Mouse (Mus musculus) limb, embryonic 12.5 days (tissue): ENCODE measurements around the gene Abhd17a. TPM values are rescaled to one million over a fixed set of nuclear protein-coding genes. Genes with fewer than 3 reads are reported as not detected.

Experiments
- ATAC-seq: fragments of 200-750 bp; cut with Nextera tagmentation; 2 replicates; pipeline ENCODE4 v1.8.0; 2017; ENCODE audit warnings: low read depth, moderate TSS enrichment; ENCODE audit not compliant: insufficient number of reproducible peaks, insufficient read depth, low FRiP score, low TSS enrichment
- H3K27ac ChIP-seq: fragments of 300-500 bp; sonication (generic); 2 replicates; pipeline ENCODE4 v1.5.1; 2016; ENCODE audit warnings: mild to moderate bottlenecking, moderate library complexity
- H3K27me3 ChIP-seq: fragments of 300-500 bp; sonication (generic); 2 replicates; pipeline ENCODE4 v1.6.1; 2016; ENCODE audit warnings: mild to moderate bottlenecking, moderate library complexity
- H3K36me3 ChIP-seq: fragments of 300-500 bp; sonication (generic); 2 replicates; pipeline ENCODE4 v1.6.1; 2016; ENCODE audit warnings: mild to moderate bottlenecking, moderate library complexity
- H3K4me1 ChIP-seq: fragments of 300-500 bp; sonication (generic); replicated peaks from 2 replicates; pipeline ENCODE4 v1.6.1; 2016
- H3K4me2 ChIP-seq: fragments of 300-500 bp; sonication (generic); 2 replicates; pipeline ENCODE4 v1.6.1; 2016; ENCODE audit warnings: mild to moderate bottlenecking, moderate library complexity
- H3K4me3 ChIP-seq: fragments of 300-500 bp; sonication (generic); replicated peaks from 2 replicates; pipeline ENCODE4 v1.5.1; 2016; ENCODE audit warnings: mild to moderate bottlenecking
- H3K9ac ChIP-seq: fragments of 300-500 bp; sonication (generic); replicated peaks from 2 replicates; pipeline ENCODE4 v1.6.1; 2016; ENCODE audit warnings: mild to moderate bottlenecking, moderate library complexity
- H3K9me3 ChIP-seq: fragments of 300-500 bp; sonication (generic); 2 replicates; pipeline ENCODE4 v1.6.1; 2016; ENCODE audit warnings: mild to moderate bottlenecking, moderate library complexity
- WGBS: fragments of 180-500 bp; shearing (Covaris S2); methylation state at CpG from one replicate; pipeline ENCODE4 v1.1.7; 2016; 5-methylcytosine and 5-hydroxymethylcytosine counted together
- microRNA-seq: library from miRNA; unstranded; fragments of <30 nt; microRNA quantifications from one replicate; pipeline ENCODE4, GENCODE M21; 2017
- polyA plus RNA-seq: library from polyadenylated mRNA; unstranded; fragments of >200 nt; fragmentation: Nextera tagmentation; extraction: Ambion mirVana; gene quantifications from 2 replicates; pipeline ENCODE4 v1.2.1, GENCODE M21; 2016

The Abhd17a gene
- polyA plus RNA-seq, 1 experiment from 2014 or later: 108 TPM

GRCm38 (mm10) chr10:80543873-80544272, 46.3 kb downstream of the Abhd17a start:
- no peak overlapping the region for H3K4me3 ChIP-seq
- H3K9ac ChIP-seq: no peak overlapping the region
- no peak overlapping the region for H3K4me2 ChIP-seq
- WGBS: 90% methylated on average over 14 of the region's 14 CpGs
- peaks cover 5% of the 10 kb centered on the region for H3K27me3 ChIP-seq
- no peak for ATAC-seq
- peaks cover 79% of the 10 kb centered on the region for H3K36me3 ChIP-seq
- peaks cover 2% of the 10 kb centered on the region; the same call in 1 of the 2 replicates for H3K4me1 ChIP-seq
- no peak overlapping the region for H3K27ac ChIP-seq
- no peaks in the 10 kb centered on the region for H3K9me3 ChIP-seq

- H3K4me2 ChIP-seq: no peak overlapping the region
- H3K4me3 ChIP-seq: no peak overlapping the region
- no peaks in the 10 kb centered on the region for H3K9me3 ChIP-seq
- H3K36me3 ChIP-seq: peaks cover 35% of the 10 kb centered on the region
- H3K27ac ChIP-seq: no peak overlapping the region
- H3K27me3 ChIP-seq: peaks cover 47% of the 10 kb centered on the region
- ATAC-seq: no peak
- 49% methylated on average over 5 of the region's 5 CpGs for WGBS
- no peak overlapping the region for H3K9ac ChIP-seq
- H3K4me1 ChIP-seq: peaks cover 10% of the 10 kb centered on the region; the same call in 1 of the 2 replicates
Observed at GRCm38 (mm10) chr10:80539493-80539892, 50.6 kb downstream of the Abhd17a start.

- H3K4me3 ChIP-seq: peak within 1 kb of the TSS; percentile 27
- peaks cover 10% of the 10 kb centered on the region; the same call in 1 of the 2 replicates for H3K4me1 ChIP-seq
- no peaks in the 10 kb centered on the region for H3K9me3 ChIP-seq
- no peak within 1 kb of the TSS for H3K27ac ChIP-seq
- 2% methylated on average over 30 of the region's 30 CpGs for WGBS
- peaks cover 29% of the 10 kb centered on the region for H3K36me3 ChIP-seq
- peak within 1 kb of the TSS; percentile 42 for H3K4me2 ChIP-seq
- peaks cover 53% of the 10 kb centered on the region for H3K27me3 ChIP-seq
- H3K9ac ChIP-seq: no peak within 1 kb of the TSS
- no peak for ATAC-seq
Observed at GRCm38 (mm10) chr10:80538710-80539394, 51.3 kb downstream of the Abhd17a start, which contains the start of gene Atp8b3. Gene Atp8b3, minus strand, starts transcription at chr10:80539124.

GRCm38 (mm10) chr10:80538180-80538579, 52.0 kb downstream of the Abhd17a start:
- H3K4me2 ChIP-seq: no peak overlapping the region
- peaks cover 56% of the 10 kb centered on the region for H3K27me3 ChIP-seq
- WGBS: 49% methylated on average over 5 of the region's 5 CpGs
- no peak overlapping the region for H3K27ac ChIP-seq
- H3K9me3 ChIP-seq: no peaks in the 10 kb centered on the region
- ATAC-seq: no peak
- no peak overlapping the region for H3K9ac ChIP-seq
- H3K36me3 ChIP-seq: peaks cover 22% of the 10 kb centered on the region
- no peak overlapping the region for H3K4me3 ChIP-seq
- H3K4me1 ChIP-seq: peaks cover 10% of the 10 kb centered on the region; the same call in 1 of the 2 replicates

GRCm38 (mm10) chr10:80535711-80536110, 54.4 kb downstream of the Abhd17a start:
- WGBS: 7% methylated on average over 13 of the region's 13 CpGs
- Histone ChIP-seq H3K27me3 (peaks cover 56% of the 10 kb centered on the region), H3K9ac (no peak overlapping the region), H3K36me3 (no peaks in the 10 kb centered on the region), H3K27ac (no peak overlapping the region), H3K4me2 (0 out of 2 replicates have a peak overlapping the region, but pooled peaks have one; percentile 7), H3K4me1 (peaks cover 10% of the 10 kb centered on the region; the same call in 1 of the 2 replicates), H3K4me3 (no peak overlapping the region), H3K9me3 (no peaks in the 10 kb centered on the region)
- no peak for ATAC-seq

GRCm38 (mm10) chr10:80535071-80535470, 55.1 kb downstream of the Abhd17a start:
- no peak overlapping the region for H3K27ac ChIP-seq
- no peaks in the 10 kb centered on the region for H3K9me3 ChIP-seq
- no peaks in the 10 kb centered on the region for H3K36me3 ChIP-seq
- H3K9ac ChIP-seq: no peak overlapping the region
- H3K27me3 ChIP-seq: peaks cover 56% of the 10 kb centered on the region
- WGBS: 11% methylated on average over 14 of the region's 14 CpGs
- no peak for ATAC-seq
- peaks cover 10% of the 10 kb centered on the region; the same call in 1 of the 2 replicates for H3K4me1 ChIP-seq
- no peak overlapping the region for H3K4me3 ChIP-seq
- 0 out of 2 replicates have a peak overlapping the region, but pooled peaks have one; percentile 7 for H3K4me2 ChIP-seq

- no peaks in the 10 kb centered on the region for H3K9me3 ChIP-seq
- no peak overlapping the region for H3K9ac ChIP-seq
- H3K36me3 ChIP-seq: no peaks in the 10 kb centered on the region
- 16% methylated on average over 7 of the region's 7 CpGs for WGBS
- no peak overlapping the region for H3K4me2 ChIP-seq
- peaks cover 55% of the 10 kb centered on the region for H3K27me3 ChIP-seq
- ATAC-seq: no peak
- peaks cover 6% of the 10 kb centered on the region; the same call in 1 of the 2 replicates for H3K4me1 ChIP-seq
- no peak overlapping the region for H3K27ac ChIP-seq
- H3K4me3 ChIP-seq: no peak overlapping the region
Observed at GRCm38 (mm10) chr10:80533704-80534103, 56.4 kb downstream of the Abhd17a start.

Small RNAs within 50 kb of the gene (microRNA-seq; reads per million reads assigned to microRNA genes)
- not detected for gene Mir6912

Other genes starting within 250 kb of the Abhd17a start
- 0.70 and 0.88 TPM in 2 replicates for gene Adamtsl5, start 241.9 kb downstream of the Abhd17a start, polyA plus RNA-seq
- gene Plk5, start 233.9 kb downstream of the Abhd17a start, polyA plus RNA-seq: 1.2 and 1.3 TPM in 2 replicates
- 12.5 and 15.2 TPM in 2 replicates for gene Mex3d, start 202.7 kb downstream of the Abhd17a start, polyA plus RNA-seq
- gene Mbd3, start 190.8 kb downstream of the Abhd17a start, polyA plus RNA-seq: 361 and 364 TPM in 2 replicates
- 416 and 437 TPM in 2 replicates for gene Uqcr11, start 183.5 kb downstream of the Abhd17a start, polyA plus RNA-seq
- 247 and 274 TPM in 2 replicates for gene Tcf3, start 156.7 kb downstream of the Abhd17a start, polyA plus RNA-seq
- not detected in 2 replicates for gene Onecut3, start 95.5 kb downstream of the Abhd17a start, polyA plus RNA-seq
- 0.29 and 0.50 TPM in 2 replicates for gene Atp8b3, start 51.2 kb downstream of the Abhd17a start, polyA plus RNA-seq
- gene Rexo1, start 28.8 kb downstream of the Abhd17a start, polyA plus RNA-seq: 33.4 and 34.1 TPM in 2 replicates
- 12.1 and 12.4 TPM in 2 replicates for gene Klf16, start 13.0 kb downstream of the Abhd17a start, polyA plus RNA-seq
- gene Scamp4, start 12.5 kb upstream of the Abhd17a start, polyA plus RNA-seq: 62.1 and 66.0 TPM in 2 replicates
- gene Adat3, start 12.5 kb upstream of the Abhd17a start, polyA plus RNA-seq: 6.1 and 9.9 TPM in 2 replicates
- 4.9 and 6.1 TPM in 2 replicates for gene Gm49322, start 15.7 kb upstream of the Abhd17a start, polyA plus RNA-seq
- gene Csnk1g2, start 32.5 kb upstream of the Abhd17a start, polyA plus RNA-seq: 239 and 260 TPM in 2 replicates
- gene Btbd2, start 66.7 kb upstream of the Abhd17a start, polyA plus RNA-seq: 95.8 and 102 TPM in 2 replicates
- 122 and 124 TPM in 2 replicates for gene Mknk2, start 87.8 kb upstream of the Abhd17a start, polyA plus RNA-seq
- 51.1 and 51.7 TPM in 2 replicates for gene Mob3a, start 111.6 kb upstream of the Abhd17a start, polyA plus RNA-seq
- gene Izumo4, start 111.8 kb upstream of the Abhd17a start, polyA plus RNA-seq: 12.5 and 16.5 TPM in 2 replicates
- gene Ap3d1, start 151.9 kb upstream of the Abhd17a start, polyA plus RNA-seq: 73.8 and 76.8 TPM in 2 replicates
- gene Dot1l, start 164.9 kb upstream of the Abhd17a start, polyA plus RNA-seq: 21.8 and 22.8 TPM in 2 replicates
- 63.0 and 72.8 TPM in 2 replicates for gene Sf3a2, start 207.9 kb upstream of the Abhd17a start, polyA plus RNA-seq
- 132 and 144 TPM in 2 replicates for gene Plekhj1, start 208.3 kb upstream of the Abhd17a start, polyA plus RNA-seq
- not detected in 2 replicates for gene Amh, start 214.9 kb upstream of the Abhd17a start, polyA plus RNA-seq
- gene Jsrp1, start 223.2 kb upstream of the Abhd17a start, polyA plus RNA-seq: 1.6 and 1.7 TPM in 2 replicates
- gene Oaz1, start 236.3 kb upstream of the Abhd17a start, polyA plus RNA-seq: 1,783 and 1,832 TPM in 2 replicates